Mouse (Mus musculus): Measurements from ENCODE around the gene Tcl1b2. TPM values are rescaled to one million over a fixed set of nuclear protein-coding genes. Genes with fewer than 3 reads are reported as not detected.

The Tcl1b2 gene
- total RNA-seq, 2 experiments from 2014 or later, result not detected

Other genes with a start within 250 kb of the Tcl1b2 start
- 1 to 10 TPM; 1.7 to 1.9 TPM for gene Syne3, start 136.2 kb upstream of the Tcl1b2 start, total RNA-seq (2021)
- 10 to 100 TPM; 46.0 to 50.2 TPM for gene Glrx5, start 113.3 kb upstream of the Tcl1b2 start, total RNA-seq (2021)
- gene Tcl1b1, start 13.7 kb downstream of the Tcl1b2 start, total RNA-seq (2021), result not detected
- gene Tcl1b5, start 30.3 kb downstream of the Tcl1b2 start, total RNA-seq (2021), result not detected
- not detected for gene Tcl1b3, start 45.0 kb downstream of the Tcl1b2 start, total RNA-seq (2021)
- gene Tcl1b4, start 55.9 kb downstream of the Tcl1b2 start, total RNA-seq (2021), result not detected
- not detected for gene Tcl1, start 76.8 kb downstream of the Tcl1b2 start, total RNA-seq (2021)
- 10 to 100 TPM in 1 of 2 experiments, 1 to 10 TPM in 1; 7.6 to 11.2 TPM for gene Tunar, start 187.9 kb downstream of the Tcl1b2 start, total RNA-seq (2021)

All from left cerebral cortex, adult 2 months (tissue).